Mouse (Mus musculus) urinary bladder, postnatal 36 days (tissue): ENCODE results near the gene Dpm2.

Experiments
- DNase-seq, 2 experiments: peaks; one replicate each; pipeline ENCODE4 v3.0.0; 2022; ENCODE audit warnings: low spot score in 2 of 2, mixed read lengths in 1 of 2

The Dpm2 gene

DNA sequence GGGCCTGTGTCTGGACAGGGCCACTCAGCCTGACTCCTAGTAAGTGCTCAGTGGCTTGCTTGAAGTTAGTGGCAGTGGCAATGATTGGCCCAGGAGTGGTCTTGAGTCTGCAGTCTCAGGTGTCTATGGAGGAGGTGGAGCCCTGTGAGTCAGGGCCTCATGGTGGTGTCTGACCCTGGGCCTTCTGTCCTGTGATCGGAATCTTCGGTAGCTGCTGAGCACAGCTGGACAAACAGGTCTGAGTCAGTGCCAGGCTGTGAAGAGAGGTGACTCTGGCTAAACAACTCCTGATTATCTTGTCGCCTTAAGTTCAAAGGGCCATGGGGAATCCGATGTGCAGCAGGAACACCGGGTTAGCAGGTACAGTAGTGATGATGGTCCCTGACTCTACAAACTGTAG lies 23.3 kb upstream of the Dpm2 start:
- DNase-seq, result no peak

DNA sequence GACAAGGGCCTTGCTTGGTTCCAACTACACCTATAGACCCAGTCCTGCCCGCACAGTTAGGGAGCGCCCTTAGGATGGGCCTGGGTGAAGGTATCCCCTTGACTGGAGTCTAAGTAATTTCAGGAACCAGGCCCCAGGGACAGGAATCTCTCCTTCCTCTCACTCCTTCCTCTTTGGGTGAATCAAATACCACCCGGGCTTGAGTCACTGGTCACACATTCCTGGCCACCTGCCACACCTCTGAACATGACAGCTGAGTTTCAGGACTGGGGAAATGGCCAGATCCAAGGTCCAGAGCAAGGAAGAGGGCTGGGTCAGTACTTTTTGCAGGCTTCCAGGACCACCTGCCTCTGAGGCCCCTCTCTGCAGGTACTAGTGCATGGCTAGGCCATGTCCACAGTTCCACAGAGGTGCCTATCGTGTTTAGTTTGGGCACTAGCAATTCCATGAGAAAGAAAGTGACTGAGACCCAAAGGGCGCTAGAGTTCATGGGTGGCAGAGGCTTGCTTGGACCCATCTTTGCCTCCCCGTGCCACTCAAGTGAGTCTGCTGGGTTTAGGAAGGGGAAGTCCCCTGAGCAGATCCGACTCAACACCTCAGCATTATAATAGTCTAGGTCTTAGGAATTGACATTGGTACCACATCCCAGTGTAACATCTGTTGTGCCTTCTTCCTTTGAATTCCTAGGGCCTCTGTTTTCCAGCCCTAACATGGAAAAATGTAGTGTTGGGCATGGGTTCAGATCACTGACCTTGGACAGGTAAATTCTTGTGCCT lies 22.5 kb upstream of the Dpm2 start:
- DNase-seq, result peak in 1 of 2 experiments; percentile 40

DNA sequence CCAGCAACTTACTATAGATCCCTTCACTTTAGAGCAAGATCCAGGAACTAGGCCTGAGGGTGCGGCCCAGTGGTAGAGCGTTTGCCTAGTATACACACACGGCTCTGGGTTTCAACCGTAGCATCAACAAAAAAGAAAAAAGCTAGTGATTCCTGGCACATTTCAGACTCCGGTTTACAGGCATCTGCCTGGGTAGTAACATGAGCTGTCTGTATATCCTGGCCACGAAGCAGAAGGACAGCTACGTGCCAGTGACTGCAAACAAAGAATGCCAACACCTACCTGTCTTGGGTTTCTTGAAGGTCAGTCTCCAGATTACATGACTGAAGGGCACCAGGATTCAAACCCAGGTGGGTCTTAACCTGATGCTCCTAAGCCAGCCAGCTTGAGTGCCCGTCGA lies 21.5 kb upstream of the Dpm2 start:
- DNase-seq, result no peak

DNA sequence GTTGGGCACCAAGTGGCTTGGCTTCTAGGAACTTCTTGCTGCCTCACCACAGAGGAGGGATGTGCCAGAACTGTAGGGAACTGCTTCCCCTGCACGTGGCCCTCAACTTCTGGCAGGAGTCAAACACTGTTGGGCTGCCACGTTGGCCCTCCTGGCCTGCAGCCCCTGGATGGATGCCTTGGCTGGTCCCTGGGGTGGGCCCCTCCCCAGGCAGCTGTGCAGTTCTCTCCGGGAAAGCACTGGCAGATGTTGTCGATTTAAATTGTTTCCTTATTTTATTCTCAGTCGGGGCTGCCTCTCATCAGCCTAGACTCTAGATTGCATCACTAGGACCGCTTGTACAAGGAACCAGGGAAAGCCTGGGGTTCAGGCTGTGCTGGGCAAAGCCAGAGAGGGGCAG lies 20.9 kb upstream of the Dpm2 start:
- DNase-seq, result peak in 1 of 2 experiments; percentile 83

DNA sequence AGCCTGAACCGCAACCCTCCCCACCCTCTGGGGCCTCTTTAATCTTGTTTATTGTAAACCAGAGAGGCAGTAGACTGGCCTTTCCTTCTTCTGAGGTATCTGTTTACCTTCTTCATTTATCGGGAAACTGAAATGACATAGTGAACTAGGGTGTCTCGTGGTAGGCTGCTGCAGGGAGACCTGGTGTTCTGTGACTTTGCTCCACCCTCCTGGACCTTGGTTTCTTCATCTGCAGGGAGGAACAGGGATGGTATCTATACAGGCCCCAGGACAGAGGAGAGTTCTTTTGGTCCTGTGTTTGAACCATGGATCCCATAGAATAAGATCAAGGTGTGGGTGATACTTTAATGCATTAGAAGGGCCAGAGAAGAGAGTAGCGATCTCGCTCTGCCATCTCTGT lies 19.4 kb upstream of the Dpm2 start:
- no peak for DNase-seq

DNA sequence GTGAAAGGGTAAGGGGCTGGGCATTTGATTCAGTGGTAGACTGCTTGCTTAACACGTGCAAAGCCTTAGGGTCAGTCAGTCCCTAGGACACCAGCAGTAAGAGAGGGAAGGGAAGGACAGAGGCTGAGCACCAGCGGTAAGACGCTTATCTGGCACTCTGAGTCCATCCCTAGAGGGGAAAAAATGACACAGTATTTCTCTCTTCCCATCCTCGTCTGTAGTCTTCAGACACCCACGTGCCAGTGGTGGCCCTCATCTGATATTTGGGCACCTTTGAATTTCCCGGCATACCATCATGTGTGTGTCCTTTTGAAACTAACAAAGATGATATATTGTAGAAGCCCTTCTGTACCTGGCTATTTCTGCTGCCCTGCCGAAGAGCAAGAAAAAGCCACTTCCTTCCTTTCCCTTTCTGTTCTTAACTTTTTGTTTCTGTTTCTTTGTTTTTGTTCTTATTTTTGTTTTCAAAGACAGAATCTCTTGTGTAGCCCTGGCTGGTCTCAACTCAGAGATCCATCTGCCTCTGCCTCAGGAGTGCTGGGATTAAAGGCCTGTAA lies 17.0 kb upstream of the Dpm2 start:
- no peak for DNase-seq

DNA sequence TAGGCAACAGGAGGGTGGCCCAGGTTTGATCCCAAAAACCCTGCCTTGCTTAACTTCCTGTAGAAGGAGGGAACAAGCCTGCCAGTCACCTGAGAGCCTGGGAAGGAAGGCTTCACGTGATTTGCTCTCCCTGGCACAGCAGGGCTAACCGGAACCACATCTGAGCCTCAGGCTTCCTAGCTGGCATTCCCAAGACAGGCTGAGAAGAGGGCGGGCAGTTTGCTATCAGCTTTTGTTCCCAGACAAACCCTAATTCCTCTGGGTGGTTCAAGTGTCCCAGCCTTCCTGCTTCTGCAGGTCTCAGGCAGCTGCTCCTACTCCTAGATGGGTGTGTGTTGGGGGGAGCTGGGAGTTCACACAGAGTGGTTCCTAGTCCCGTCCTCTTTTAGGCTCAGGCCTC lies 15.2 kb upstream of the Dpm2 start:
- DNase-seq, result no peak

DNA sequence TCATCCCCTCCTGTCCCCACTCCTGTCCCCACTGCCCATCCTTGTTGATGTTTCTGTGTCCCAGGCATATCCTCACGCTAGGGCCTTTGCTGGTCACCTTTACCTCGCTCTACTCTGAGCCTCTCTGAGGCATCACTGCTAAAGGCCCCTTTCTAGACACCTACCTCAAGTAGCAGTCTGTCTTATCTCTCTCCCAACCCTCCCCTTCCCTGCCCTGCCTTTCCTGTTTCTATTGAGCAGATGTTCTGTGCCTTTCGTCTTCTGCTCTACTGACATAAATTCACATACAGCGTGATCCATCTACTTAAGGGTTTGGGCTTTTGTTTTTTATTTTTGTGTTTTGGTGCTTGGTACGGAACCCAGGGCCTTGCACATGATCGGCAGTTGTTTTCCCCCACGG lies 14.6 kb upstream of the Dpm2 start:
- DNase-seq, result no peak

DNA sequence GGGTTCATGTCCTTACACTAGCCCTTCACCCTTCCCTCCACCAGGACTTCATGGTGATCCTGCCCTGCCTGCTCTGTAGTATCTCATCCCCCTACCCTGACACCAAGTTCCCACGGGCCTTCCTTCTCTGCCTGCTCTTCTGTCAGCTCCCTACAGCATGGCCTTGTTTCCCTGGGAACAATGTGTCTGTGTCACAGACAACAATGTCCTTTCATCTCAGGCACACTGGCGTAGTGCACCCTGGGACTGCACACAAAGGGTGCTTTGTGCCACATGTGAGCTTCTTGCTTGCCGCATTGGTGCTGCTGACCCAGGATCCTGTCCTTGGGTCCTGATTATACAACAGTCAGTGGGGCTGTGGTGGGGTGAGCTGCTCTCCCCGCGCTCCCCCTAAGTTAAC lies 11.1 kb upstream of the Dpm2 start:
- no peak for DNase-seq

DNA sequence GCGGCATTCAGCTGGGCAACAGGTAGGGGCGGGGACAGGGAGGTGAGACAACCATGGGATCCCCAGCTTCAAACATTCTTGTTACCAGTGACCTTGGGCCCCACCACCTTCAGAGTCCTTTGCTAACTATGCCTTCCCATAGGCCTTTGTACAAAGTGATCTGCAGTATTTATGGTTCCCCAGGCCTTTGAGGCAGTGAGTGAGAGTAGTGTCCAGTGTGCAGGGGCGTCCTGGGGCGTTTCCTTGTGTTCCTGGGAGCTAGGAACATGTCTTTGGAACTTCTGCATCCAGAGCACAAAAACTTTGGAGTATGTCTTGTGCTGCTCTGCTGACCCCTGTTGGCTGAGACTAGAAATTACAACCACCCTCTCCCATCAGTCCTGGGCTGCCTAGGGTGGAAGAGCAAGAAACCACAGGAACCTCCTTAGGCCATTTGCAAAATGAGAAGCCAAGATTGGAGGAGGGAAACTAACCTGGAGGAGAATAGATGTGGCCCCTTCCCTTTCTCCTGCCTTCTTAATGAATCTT lies 4.1 kb upstream of the Dpm2 start:
- DNase-seq, result peak; percentile 58 to 63

DNA sequence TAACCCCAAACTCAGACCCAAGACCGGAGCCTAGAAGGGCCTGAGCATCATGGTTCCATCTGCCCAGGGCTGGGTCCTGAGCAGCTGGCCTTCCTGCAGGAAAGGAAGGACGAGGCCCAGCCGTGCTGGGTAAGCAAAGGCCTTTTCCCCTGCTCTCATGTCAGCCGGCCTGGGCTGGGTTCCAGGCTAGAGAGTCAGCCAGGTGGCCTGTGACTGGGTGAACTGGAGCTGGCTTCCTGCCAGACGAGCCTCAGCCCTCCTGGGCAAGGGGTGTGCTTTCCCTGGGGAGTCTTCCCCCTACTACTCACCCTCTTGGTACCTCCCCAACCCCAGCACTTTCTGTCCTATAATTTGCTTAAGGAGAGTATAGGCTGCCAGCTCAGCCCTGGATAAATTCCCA lies 2.5 kb upstream of the Dpm2 start:
- no peak for DNase-seq

DNA sequence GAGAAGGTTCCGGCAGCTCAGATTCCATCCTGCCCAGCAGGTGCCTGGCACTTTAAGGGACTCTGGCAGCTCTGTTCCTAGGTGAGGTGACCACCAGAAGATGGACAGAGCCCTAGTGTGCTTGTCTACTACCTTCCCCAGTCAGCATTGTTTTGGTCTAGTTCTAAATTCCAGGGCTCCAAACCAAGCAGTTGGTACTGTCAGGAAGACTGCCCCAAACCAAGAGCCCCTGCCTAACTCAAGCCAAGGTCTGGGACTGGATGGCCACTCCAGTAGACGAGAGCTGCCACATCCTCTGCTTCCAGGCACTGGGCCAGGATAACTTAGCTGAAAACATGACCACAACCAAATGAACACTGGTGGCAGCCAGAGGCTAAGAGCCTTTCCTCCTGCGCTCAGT lies 1.7 kb upstream of the Dpm2 start:
- no peak for DNase-seq

DNA sequence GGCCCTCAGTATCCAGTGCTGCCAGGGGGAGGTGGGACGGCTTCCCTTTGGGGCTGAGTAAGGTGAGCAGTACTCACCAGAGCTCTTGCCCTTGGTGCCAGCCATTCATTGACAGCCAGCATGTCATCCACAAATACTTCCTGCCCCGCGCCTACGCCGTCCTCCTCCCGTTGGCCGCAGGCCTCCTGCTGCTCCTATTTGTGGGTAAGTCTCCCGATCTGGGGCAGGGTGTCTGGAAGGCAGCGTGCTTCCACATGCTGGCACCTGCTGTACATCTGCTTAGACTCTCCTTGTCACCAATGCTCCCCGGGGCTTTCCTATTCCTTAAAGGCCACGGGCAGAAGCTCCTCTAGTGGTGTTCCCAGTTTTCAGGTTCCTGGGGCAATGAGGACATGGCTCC lies 1.5 kb downstream of the Dpm2 start:
- no peak for DNase-seq

DNA sequence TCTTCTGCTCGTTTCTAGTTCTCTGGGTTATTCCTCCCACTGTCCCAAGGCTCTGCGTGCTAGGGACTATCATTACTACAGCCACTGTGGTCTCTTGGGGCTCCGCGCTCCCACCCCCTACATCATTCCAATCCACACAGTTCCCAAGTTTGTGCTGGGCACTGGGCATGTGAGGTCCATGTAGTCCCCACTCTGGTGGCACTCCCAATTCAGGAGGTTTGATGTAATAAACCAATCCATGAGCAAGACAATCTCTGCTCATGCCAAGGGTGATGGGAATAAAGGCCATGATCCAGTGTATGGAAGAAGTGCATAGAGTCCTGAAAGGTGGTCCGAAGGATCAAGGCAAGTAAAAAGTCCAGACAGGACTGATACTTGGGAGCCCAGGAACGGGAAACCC lies 3.8 kb downstream of the Dpm2 start, which contains the start of gene Pip5kl1:
Pip5kl1 (plus strand) TSS at position 301 of the 400 bp plus-strand sequence.
- no peak for DNase-seq

DNA sequence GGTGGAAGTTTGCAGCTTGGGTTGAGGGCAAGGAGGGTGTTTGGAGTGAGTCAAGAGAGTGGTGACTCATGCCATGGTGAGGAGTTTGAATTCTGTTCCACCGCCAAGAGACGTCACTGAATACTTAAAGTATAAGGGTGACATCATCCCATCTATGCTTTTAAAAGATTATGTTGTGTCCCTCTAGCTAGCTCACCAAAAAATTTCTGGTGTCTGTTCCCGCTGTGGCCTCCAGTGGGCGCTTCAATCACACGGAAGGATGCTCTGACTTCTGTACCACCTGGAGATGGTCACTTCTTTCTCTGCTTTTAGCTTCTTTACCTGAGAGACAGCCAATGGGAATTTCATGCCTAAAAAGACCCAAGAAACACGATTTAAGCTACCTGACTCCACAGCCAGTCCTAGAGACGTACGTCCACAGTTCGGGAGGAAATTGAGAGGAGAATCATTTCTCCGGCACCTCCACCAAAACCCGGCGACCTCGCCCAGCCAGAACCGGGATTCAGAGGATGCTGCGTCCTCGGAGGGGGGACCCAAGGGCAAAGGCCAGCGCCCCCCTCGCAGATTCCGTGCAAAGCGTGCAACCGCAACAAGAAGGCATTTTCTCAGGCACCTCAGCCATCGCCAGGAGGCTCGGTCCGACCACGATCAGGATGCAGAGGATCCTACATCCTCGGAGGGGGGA lies 4.4 kb downstream of the Dpm2 start:
- DNase-seq, result peak in 1 of 2 experiments; percentile 40

DNA sequence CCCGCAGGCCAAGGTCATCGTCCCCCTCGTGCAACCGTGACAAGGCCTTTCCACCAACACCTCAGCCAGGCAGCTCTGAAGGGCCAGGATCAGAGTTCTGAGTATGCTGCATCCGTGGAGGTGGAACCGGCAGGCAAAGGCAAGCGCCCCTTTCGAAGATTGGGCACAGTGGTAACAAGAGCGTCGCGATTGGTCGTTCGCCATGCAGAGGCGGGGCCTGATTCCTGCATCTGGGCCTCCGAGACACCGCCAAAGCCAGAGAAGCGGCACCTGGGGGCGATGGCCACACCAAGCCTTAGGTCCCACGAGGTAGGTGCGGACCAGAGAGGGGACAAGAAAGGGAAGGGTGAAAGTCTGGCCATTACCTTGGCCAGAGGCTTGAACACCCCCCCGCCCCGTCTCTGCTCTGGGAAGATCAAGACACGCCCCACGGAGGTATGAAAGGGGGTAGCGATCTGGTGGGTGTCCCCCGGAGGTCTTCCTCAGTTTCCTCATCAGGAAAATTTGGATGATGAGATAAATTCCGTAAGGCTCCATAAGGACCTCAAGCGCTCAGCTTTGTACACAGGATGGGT lies 5.0 kb downstream of the Dpm2 start, which contains the start of gene 9430097D07Rik:
9430097D07Rik (minus strand) TSS at position 99 of the 575 bp plus-strand sequence.
- no peak for DNase-seq

DNA sequence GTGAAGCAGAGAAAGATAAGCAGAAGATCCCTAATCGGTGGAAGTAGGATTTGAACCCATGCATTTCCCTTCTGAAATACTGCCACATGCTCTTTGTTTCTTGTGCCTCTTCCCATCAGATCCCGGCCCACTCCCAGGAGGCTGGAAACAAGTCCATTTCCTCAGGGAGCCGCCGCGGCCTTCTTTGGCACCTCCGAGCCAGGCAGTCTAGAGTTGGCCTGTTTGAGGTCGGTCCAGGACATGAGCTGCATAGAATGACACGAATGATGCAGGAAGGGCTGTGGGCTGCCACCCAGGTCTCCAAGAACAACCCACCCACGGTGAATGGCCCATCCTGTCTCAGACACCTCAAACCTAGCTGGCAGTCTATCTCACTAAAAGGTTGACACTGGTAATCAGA lies 5.9 kb downstream of the Dpm2 start:
- no peak for DNase-seq

DNA sequence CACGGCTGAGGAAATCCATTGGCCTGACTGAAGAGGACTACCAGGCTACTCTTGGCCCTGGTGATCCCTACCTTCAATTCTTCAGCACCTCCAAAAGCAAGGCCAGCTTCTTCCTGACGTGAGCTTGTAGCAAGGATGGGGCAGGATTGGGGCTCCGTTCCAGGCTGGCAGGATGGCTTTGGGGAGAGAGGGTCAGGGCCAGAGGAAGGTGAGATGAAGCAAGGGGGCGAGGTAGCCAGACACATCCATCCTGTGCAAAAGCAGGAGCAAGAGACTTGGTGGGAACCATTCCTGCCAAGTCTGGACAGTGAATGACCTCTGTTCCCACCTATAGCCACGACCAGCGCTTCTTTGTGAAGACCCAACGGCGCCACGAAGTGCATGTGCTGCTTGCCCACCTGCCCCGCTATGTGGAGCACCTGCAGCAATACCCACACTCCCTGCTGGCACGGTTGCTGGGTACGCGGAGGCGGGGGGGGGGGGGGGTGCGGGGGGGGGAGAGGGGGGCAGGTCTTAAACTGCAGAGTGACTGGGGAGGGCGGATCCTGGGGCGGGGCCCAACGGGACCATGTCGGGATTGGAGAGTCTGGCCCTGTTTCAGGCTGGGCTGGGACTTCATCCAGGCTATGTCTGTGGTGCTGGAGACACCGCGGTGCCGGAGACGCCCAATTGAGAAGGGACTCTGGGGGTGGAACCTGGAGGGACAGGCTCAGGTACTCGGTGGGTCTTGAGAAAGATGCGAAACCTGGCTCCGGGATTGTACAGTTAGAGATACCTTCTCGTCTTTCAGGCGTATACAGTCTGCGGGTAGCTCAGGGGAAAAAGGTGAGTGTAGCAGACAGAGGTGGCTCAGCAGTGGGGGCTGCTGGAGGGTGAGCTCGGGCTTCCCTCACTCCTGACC lies 7.7 kb downstream of the Dpm2 start:
- DNase-seq, result peak in 1 of 2 experiments; percentile 41

DNA sequence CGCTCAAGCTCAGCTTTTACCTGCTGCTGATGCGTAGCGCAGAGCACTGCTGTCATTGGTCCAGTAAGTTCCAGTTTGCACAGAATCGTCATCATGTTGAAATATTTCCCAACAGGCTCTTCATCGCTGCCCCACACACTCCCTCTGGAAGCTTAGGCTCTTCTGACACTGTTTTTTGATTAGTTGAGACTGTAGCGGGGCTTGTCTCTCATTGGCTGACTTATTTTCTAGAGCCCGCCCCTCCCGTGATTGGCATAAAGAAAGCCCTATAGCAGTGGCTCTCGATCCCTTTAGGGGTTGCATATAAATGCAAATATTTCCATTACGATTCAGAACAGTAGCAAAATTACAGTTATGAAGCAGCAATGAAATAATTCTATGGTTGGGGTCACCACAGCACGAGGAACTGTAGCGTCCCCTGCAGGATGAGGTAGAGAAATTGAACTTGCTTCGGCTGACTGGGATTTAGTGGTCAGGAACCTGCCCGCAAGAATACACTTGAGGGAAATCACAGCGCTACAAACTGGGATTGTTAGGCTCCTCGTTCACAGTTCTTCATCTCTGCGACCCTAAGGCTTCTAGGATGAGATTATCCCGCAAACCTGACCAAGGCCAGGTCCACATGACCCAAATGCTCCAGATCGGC lies 10.9 kb downstream of the Dpm2 start:
- no peak for DNase-seq
